Mouse (Mus musculus): Measurements from ENCODE around the gene Ms4a14. TPM values are rescaled to one million over a fixed set of nuclear protein-coding genes. Genes with fewer than 3 reads are reported as not detected.
"Not testable (repeated sequence)": the region's sequence is repeated elsewhere in the genome, so short reads cannot be mapped to it uniquely, and the experiment has no call there.

The Ms4a14 gene
- polyA plus RNA-seq, 1 experiment from 2014 or later: 0.06 TPM

DNA sequence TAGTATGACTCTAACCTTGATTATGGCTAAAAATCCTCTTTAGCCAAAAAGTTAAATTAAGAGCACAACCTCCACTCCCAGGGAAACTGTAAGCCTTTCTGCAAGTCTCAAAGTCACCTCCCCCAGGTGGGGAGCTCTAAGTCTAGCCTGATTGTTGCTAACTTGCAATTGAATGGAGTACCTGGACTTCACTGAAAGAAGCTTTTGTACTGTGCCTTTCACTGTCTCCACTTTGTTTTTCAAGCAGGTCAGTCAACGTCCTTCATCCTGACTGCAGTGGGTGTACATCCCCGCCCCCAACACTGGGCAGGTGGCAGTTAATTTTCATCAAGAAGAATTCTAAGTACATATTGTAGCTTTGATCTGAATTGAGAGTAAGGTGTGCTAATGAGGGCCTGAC is 15.3 kb downstream of the Ms4a14 start:
- H3K4me3 ChIP-seq (replicated peaks): no peak overlapping the region
- ATAC-seq (ENCODE audit: insufficient read depth, low FRiP score, low read depth): no peak
- H3K4me1 ChIP-seq: no peaks in the 10 kb centered on the region
- H3K9ac ChIP-seq: no peak overlapping the region
- H3K9me3 ChIP-seq: no peaks in the 10 kb centered on the region
- no peak overlapping the region for H3K4me2 ChIP-seq
- H3K36me3 ChIP-seq: no peaks in the 10 kb centered on the region
- H3K27me3 ChIP-seq (replicated peaks): no peaks in the 10 kb centered on the region
- no peak overlapping the region for H3K27ac ChIP-seq
- 68% methylated on average over 2 of the region's 2 CpGs for WGBS

DNA sequence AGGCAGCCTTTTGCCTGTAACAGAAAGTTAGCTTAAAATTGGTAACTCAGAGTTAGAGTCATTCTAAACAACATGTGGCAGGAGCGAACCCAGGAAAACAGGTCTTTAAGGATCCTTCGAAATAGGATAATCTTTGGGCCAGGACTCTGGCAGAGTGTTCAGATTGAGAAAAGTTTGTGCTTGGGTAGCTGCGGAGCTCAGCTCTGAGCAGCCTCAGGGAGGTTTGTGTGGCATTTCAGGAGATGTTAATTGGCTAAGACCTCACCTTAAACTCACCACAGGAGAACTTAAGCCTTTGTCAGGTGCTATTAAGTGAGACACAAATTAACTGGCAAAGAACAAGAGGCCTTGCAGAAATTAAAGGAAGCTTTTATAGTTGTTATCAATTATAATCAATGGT is 20.6 kb downstream of the Ms4a14 start:
- ATAC-seq (ENCODE audit: insufficient read depth, low FRiP score, low read depth): not testable (repeated sequence)
- H3K4me3 ChIP-seq (replicated peaks): peak overlapping the region; percentile 45; the same call in 1 of the 2 replicates
- WGBS: 19% methylated on average over 3 of the region's 3 CpGs

DNA sequence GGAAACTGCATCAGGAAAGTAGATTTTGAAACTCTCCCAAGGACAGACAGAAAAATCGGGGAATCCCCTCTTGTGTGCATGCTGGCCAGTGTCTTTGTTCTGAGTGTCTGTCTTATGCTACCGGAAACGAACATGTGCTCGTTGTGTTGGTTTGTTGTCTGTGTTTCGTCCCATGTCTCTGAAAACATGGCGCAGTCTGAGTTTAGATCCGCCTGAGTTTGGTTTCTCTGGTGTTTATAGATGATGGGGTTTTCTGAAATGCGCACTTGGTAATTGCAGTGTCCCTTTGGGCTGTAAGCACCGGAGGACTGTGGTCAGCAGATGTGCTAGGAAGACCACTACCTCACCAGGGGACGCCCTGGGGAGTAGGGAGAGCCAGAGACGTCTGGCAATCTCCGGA is 21.3 kb downstream of the Ms4a14 start:
- peak overlapping the region; percentile 45 for H3K4me3 ChIP-seq (replicated peaks)
- H3K27me3 ChIP-seq (replicated peaks): no peaks in the 10 kb centered on the region
- H3K27ac ChIP-seq: peak overlapping the region; percentile 77
- WGBS: 6% methylated on average over 12 of the region's 12 CpGs
- no peaks in the 10 kb centered on the region for H3K4me1 ChIP-seq
- H3K9me3 ChIP-seq: no peaks in the 10 kb centered on the region
- no peak for ATAC-seq (ENCODE audit: insufficient read depth, low FRiP score, low read depth)
- no peaks in the 10 kb centered on the region for H3K36me3 ChIP-seq
- peak overlapping the region; percentile 64 for H3K4me2 ChIP-seq
- peak overlapping the region; percentile 13; the same call in 1 of the 2 replicates for H3K9ac ChIP-seq

More for the DNA sequence above, 20.6 kb downstream of the Ms4a14 start:
- not testable (repeated sequence) for H3K27ac ChIP-seq; H3K9ac ChIP-seq; H3K9me3 ChIP-seq; H3K4me1 ChIP-seq; H3K27me3 ChIP-seq (replicated peaks); H3K36me3 ChIP-seq
- peak overlapping the region; percentile 64 for H3K4me2 ChIP-seq

DNA sequence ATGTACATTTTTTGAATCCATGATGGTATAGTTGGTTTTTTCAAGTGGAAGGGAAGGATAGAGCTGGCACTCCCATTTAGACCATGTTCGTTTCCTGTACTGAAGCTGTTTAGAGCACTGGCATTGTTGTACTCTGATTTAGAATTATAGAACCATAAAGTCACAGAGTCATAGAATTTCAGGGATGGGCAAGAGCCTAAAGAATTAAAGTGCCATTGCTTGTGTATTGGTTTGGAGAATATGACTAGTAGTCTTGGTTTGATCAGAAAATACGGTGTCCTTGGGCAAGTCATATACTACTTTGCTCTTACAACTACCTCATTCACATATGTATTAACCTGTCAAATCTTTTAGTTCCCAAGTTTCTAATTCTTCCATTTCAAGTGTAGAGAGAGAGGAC is 30.5 kb downstream of the Ms4a14 start, which contains the start of gene Ms4a5:
Gene Ms4a5 (minus strand): TSS at position 101 of the 400 bp plus-strand sequence.
- no peaks in the 10 kb centered on the region for H3K36me3 ChIP-seq
- H3K9me3 ChIP-seq: no peaks in the 10 kb centered on the region
- no peaks in the 10 kb centered on the region for H3K4me1 ChIP-seq
- H3K4me2 ChIP-seq: no peak within 1 kb of the TSS
- H3K27ac ChIP-seq: no peak within 1 kb of the TSS
- H3K9ac ChIP-seq: no peak within 1 kb of the TSS
- H3K27me3 ChIP-seq (replicated peaks): no peaks in the 10 kb centered on the region
- 95% methylated on average over 2 of the region's 2 CpGs for WGBS
- no peak within 1 kb of the TSS for H3K4me3 ChIP-seq (replicated peaks)
- ATAC-seq (ENCODE audit: insufficient read depth, low FRiP score, low read depth): no peak

DNA sequence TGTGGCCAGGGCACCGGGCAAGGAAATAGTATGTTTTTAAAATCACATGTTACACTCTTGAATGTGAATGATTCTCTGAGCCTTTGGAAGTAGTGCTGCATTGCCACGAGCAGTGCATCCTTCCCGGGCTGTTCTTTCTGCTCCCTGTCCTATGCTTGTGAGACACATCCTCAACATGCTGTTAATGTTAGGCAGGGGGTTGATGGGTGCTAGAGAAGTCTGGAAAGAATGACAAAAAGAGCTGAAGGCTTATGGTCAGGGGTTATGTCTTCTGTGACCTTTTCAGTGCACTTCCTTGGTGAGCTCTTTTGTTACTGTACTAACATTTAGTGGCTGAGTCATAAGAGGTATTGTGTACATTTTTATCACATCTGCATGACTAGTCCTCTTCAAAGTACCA is 34.0 kb downstream of the Ms4a14 start:
- Histone ChIP-seq H3K36me3 (no peaks in the 10 kb centered on the region), H3K27ac (no peak overlapping the region), H3K27me3 (replicated peaks) (no peaks in the 10 kb centered on the region), H3K4me3 (replicated peaks) (no peak overlapping the region), H3K4me2 (no peak overlapping the region), H3K9ac (no peak overlapping the region), H3K4me1 (no peaks in the 10 kb centered on the region), H3K9me3 (no peaks in the 10 kb centered on the region)
- no peak for ATAC-seq (ENCODE audit: insufficient read depth, low FRiP score, low read depth)
- 75% methylated on average over 3 of the region's 3 CpGs for WGBS

DNA sequence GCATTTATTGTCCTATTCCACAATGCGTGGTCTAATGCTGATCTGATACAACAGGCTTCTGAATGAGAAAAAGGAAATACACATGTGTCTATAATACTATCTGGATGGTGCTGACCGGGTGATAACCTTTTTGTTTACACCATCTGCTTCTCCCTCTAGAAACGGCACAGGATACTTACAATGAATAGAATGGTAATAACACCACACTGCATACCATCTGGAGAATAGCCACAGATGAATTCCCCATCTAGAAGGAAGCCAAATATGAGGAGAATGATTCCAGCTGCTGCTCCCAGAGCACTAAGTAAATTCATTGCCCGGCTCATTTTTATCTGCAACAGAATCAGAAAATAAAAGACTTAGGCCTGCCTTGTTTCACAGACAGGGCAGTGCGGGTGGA is 37.8 kb downstream of the Ms4a14 start:
- Histone ChIP-seq H3K4me2 (no peak overlapping the region), H3K9me3 (no peaks in the 10 kb centered on the region), H3K27ac (no peak overlapping the region), H3K4me1 (no peaks in the 10 kb centered on the region), H3K4me3 (replicated peaks) (no peak overlapping the region), H3K9ac (no peak overlapping the region), H3K27me3 (replicated peaks) (no peaks in the 10 kb centered on the region), H3K36me3 (no peaks in the 10 kb centered on the region)
- ATAC-seq (ENCODE audit: insufficient read depth, low FRiP score, low read depth): peak; percentile 58; the same call in 1 of the 2 replicates
- WGBS: 12% methylated on average over 5 of the region's 5 CpGs

DNA sequence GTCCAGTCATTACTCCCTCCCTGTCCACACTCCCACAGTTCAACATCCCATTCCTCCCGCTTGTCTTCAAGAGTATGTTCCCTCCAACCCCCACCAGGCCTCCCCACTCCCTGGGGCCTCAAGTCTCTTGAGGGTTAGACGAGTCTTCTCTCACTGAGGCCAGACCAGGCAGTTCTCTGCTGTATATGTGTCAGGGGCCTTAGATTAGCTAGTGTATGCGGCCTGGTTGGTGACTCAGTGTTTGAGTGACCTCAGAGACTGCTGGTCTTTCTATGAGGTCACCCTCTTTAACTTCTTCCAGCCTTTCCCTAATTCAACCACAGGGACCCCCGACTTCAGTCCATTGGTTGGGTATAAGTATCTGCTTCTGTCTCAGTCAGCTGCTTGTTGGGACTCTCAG is 47.3 kb downstream of the Ms4a14 start:
- H3K4me2 ChIP-seq: no peak overlapping the region
- no peak overlapping the region for H3K27ac ChIP-seq
- ATAC-seq (ENCODE audit: insufficient read depth, low FRiP score, low read depth): no peak
- H3K27me3 ChIP-seq (replicated peaks): no peaks in the 10 kb centered on the region
- no peak overlapping the region for H3K9ac ChIP-seq
- no peaks in the 10 kb centered on the region for H3K36me3 ChIP-seq
- H3K4me1 ChIP-seq: no peaks in the 10 kb centered on the region
- H3K4me3 ChIP-seq (replicated peaks): no peak overlapping the region
- 74% methylated on average over 4 of the region's 4 CpGs for WGBS
- H3K9me3 ChIP-seq: no peaks in the 10 kb centered on the region

DNA sequence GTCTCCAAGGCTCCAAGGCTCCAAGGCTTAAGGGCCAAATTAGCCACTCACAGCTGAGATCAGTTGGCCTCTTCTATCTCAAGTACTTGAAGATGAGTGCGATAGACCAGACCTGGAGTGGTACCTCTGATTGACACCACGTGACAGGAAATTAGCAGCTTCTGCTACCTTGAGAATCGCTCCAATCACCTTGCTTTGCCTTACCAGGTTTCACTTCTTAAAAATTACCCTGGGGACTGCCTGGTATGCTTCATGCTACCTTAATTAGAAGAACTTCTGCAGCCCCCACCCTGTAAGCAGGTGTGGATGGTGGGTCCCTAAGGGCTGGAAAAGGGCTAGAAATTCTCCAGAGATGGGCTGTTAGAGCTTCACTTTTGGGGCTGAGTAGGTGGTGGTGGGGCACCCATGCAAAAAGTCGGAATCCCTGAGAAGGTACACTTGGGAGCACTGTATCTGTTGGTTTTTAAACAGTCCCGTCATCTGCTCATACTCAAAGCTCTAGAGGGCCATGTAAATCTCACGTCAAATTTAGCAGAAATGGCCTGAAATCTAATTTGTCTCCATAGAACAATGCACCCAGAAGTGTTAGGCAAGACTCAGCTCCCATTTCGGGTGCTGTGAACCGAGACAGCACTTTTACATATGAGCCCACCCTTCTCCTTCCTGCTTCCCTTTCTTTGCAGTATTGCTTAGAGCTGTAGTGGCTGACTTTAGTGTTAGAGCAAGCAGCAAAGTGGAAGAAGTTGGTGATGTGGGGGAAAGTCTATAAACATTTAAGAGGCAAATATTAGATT is 48.0 kb downstream of the Ms4a14 start, which contains the start of gene Ms4a1:
Gene Ms4a1 (minus strand): TSS at position 190 of the 794 bp plus-strand sequence.
- Histone ChIP-seq H3K27ac (no peak within 1 kb of the TSS), H3K27me3 (replicated peaks) (no peaks in the 10 kb centered on the region), H3K36me3 (no peaks in the 10 kb centered on the region), H3K4me2 (no peak within 1 kb of the TSS), H3K4me1 (no peaks in the 10 kb centered on the region), H3K9ac (no peak within 1 kb of the TSS), H3K9me3 (no peaks in the 10 kb centered on the region), H3K4me3 (replicated peaks) (no peak within 1 kb of the TSS)
- ATAC-seq (ENCODE audit: insufficient read depth, low FRiP score, low read depth): no peak
- 83% methylated on average over 8 of the region's 8 CpGs for WGBS

DNA sequence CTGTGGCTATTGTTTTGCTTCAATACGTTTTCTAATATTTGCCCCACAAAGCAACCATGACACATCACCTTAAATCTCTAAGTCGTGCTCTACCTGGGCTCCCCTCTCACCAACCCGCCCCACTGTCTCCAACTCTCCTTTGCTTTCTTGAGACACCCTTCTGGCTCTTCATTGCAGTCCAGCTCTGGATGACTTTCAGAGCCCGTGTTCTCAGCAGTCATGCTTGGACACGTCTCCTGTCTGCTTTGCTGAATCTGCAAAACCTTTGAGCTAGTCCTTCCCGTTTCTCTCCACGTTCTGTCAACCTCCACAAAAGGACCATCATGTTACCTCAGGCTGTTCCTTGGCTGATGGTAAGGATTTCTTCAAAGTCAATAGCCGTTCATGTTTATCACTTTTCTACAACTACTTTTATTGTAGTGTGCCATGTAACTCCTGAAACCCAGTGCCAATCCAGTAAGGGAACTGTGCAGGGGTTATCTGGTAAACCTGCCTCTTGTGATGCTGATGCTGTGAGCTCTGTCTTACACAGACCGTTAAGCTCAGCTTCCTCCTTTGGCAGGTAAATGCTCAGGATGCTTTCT is 49.6 kb downstream of the Ms4a14 start:
- ATAC-seq (ENCODE audit: insufficient read depth, low FRiP score, low read depth): no peak
- 77% methylated on average over 9 of the region's 9 CpGs for WGBS

DNA sequence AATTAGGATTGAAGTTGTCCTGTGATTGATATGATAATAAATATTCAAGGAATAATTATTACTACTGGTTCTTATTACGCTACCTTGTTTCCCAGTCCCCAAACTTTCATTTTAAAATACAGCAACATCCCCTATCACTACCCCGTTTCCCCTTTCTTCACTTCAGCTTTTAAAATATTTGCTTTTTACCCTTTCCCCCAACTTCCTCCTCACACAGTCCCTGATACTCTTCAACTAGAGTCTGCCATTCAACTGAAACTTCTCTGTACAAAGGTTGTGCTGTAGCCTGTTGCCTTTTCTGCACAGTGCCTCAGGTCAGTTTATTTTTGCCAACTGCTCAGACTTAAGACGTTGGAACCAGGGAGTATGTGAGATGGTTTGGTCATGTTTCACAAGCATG is 50.7 kb downstream of the Ms4a14 start:
- H3K9me3 ChIP-seq: no peaks in the 10 kb centered on the region
- no peak overlapping the region for H3K4me2 ChIP-seq
- 69% methylated on average over 3 of the region's 3 CpGs for WGBS
- H3K4me3 ChIP-seq (replicated peaks): no peak overlapping the region
- H3K27me3 ChIP-seq (replicated peaks): no peaks in the 10 kb centered on the region
- no peak overlapping the region for H3K27ac ChIP-seq
- H3K9ac ChIP-seq: no peak overlapping the region
- H3K4me1 ChIP-seq: no peaks in the 10 kb centered on the region
- no peak for ATAC-seq (ENCODE audit: insufficient read depth, low FRiP score, low read depth)
- H3K36me3 ChIP-seq: no peaks in the 10 kb centered on the region

More for the DNA sequence above, 49.6 kb downstream of the Ms4a14 start:
- no peaks in the 10 kb centered on the region for H3K4me1 ChIP-seq
- H3K27me3 ChIP-seq (replicated peaks): no peaks in the 10 kb centered on the region
- H3K36me3 ChIP-seq: no peaks in the 10 kb centered on the region
- H3K9ac ChIP-seq: no peak overlapping the region
- no peak overlapping the region for H3K4me2 ChIP-seq
- no peaks in the 10 kb centered on the region for H3K9me3 ChIP-seq
- H3K4me3 ChIP-seq (replicated peaks): no peak overlapping the region
- H3K27ac ChIP-seq: no peak overlapping the region

DNA sequence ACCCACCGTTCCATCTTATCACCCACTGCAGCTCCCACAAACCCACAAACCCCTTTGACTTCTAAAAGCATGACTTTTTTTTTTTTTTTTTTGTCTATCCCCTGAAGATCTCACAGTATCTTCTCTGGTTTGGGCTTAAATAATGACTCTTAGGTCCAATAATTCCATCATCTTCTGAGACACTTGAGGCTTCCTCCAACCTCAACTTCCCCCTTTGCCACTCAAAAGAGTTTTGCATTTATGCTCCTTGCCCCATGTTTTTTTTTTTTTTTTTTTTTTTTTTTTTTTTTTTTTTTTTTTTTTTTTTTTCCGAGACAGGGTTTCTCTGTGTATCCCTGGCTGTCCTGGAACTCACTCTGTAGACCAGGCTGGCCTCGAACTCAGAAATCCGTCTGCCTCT is 51.3 kb downstream of the Ms4a14 start:
- not testable (repeated sequence) for H3K4me2 ChIP-seq; H3K36me3 ChIP-seq; H3K4me3 ChIP-seq (replicated peaks); H3K27ac ChIP-seq; H3K9ac ChIP-seq; H3K27me3 ChIP-seq (replicated peaks); H3K9me3 ChIP-seq; ATAC-seq (ENCODE audit: insufficient read depth, low FRiP score, low read depth); H3K4me1 ChIP-seq
- 50% methylated on average over 4 of the region's 4 CpGs for WGBS

DNA sequence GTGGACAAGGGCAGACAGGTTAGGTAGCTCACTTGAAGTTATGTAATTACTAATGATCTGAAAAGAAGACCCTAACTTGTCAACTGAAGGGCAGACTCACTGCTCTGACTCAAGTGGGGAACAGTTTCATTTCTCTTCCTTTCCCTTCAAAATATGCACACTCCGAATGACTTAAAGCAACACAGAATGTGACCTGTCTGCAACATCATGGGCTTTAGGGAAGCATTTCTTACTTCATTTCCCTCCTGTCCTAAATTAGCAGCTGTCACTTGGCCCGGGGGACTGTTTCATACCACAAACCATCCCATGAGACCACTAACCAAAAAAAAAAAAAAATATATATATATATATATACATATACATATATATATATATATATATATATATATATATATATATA is 52.7 kb downstream of the Ms4a14 start:
- 65% methylated on average over 2 of the region's 2 CpGs for WGBS
- Histone ChIP-seq H3K27ac (no peak overlapping the region), H3K9me3 (no peaks in the 10 kb centered on the region), H3K9ac (no peak overlapping the region), H3K4me3 (replicated peaks) (no peak overlapping the region), H3K4me2 (no peak overlapping the region), H3K27me3 (replicated peaks) (no peaks in the 10 kb centered on the region), H3K36me3 (no peaks in the 10 kb centered on the region), H3K4me1 (no peaks in the 10 kb centered on the region)
- no peak for ATAC-seq (ENCODE audit: insufficient read depth, low FRiP score, low read depth)
